ENCODE assay signal across 8 mouse cellular contexts in the genomic region with DNA sequence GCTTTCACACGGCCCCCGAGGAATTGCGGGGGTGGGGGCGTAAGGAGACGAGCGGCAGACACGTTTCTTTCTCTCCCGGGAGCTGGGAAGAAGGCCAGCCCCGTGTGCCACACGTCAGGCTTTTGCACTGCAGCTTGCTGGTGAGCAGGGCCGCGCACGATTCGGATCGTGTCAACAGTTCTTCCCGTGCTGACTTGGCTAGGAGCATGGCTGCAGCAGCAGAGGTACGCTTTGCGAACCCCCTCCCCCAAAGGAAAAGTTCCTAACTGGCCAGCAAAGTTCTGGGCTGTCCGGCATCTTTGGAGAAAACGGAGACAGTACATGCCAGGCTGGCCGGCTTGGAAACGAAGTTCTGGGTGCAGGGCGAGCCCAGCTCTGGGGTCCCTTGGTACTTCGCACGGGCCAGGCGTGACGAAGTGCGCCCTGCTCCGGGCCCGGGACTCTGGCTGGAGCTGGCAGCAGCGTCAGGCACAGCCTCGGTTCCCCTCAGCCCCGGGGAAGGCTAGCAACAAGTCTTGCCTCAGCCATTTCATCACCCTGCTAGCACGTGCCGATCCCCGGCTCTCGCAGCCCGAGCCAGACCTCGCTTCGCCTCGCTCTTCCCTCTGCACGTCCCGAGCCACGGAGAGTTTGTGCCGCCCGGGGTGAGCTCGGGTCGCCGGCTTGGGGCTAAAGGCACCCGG. TPM values are rescaled to one million over a fixed set of nuclear protein-coding genes. Genes with fewer than 3 reads are reported as not detected.
DNase-seq lines count a peak whose midpoint lies in the region; ATAC-seq lines count a peak whose summit lies in the region.

No protein-coding gene starts in this region.

- 0 out of 2 replicates have a peak overlapping the region, but pooled peaks have one; percentile 4 for H3K27ac ChIP-seq in embryonic facial prominence, embryonic 13.5 days
- no peak overlapping the region; the same call in 1 of the 2 replicates for H3K27ac ChIP-seq in kidney, embryonic 14.5 days (ENCODE audit: low read depth, low read length)
- no peak overlapping the region for H3K27ac ChIP-seq in liver, embryonic 13.5 days

- under 1% methylated on average over 50 of the region's 50 CpGs for WGBS in embryonic facial prominence, embryonic 13.5 days
- whole genome bisulfite sequencing in kidney, embryonic 14.5 days = under 1% methylated on average over 50 of the region's 50 CpGs
- WGBS in liver, embryonic 13.5 days (ENCODE audit: insufficient replicate concordance) = under 1% methylated on average over 50 of the region's 50 CpGs

- peak; percentile 30; the same call in 1 of the 2 replicates for ATAC-seq in embryonic facial prominence, embryonic 13.5 days (ENCODE audit: insufficient number of reproducible peaks, insufficient read depth, low FRiP score, low TSS enrichment, low read depth)
- ATAC-seq in kidney, embryonic 14.5 days (ENCODE audit: low FRiP score, low TSS enrichment) = peak; percentile 66
- peak; percentile 43 for ATAC-seq in liver, embryonic 13.5 days (ENCODE audit: low read depth)

- DNase-seq in kidney, adult 18-20 months = peak; percentile 50
- DNase-seq in kidney, adult 9 months = no peak
- DNase-seq in heart, adult 8-10 months (ENCODE audit: low spot score) = peak; percentile 35
- peak; percentile 13 for DNase-seq in liver, embryonic 13.5 days
- peak; percentile 81 for DNase-seq in neural tube, embryonic 10.5 days (ENCODE audit: extremely low spot score, low spot score)
- peak; percentile 38 for DNase-seq in urinary bladder, postnatal 14 days (ENCODE audit: low spot score)

- no peaks in the 10 kb centered on the region for H3K9me3 ChIP-seq in embryonic facial prominence, embryonic 13.5 days
- H3K9me3 ChIP-seq in kidney, embryonic 14.5 days (ENCODE audit: control insufficient read depth, low read length) = no peaks in the 10 kb centered on the region
- H3K9me3 ChIP-seq in liver, embryonic 13.5 days (replicated peaks) = no peaks in the 10 kb centered on the region

- H3K4me2 ChIP-seq in embryonic facial prominence, embryonic 13.5 days = peak overlapping the region; percentile 99
- peak overlapping the region; percentile 97 for H3K4me2 ChIP-seq in kidney, embryonic 14.5 days (replicated peaks; ENCODE audit: low read depth, low read length)
- H3K4me2 ChIP-seq in liver, embryonic 13.5 days = peak overlapping the region; percentile 73

- H3K4me3 ChIP-seq in embryonic facial prominence, embryonic 13.5 days = peak overlapping the region; percentile 58
- peak overlapping the region; percentile 63 for H3K4me3 ChIP-seq in kidney, embryonic 14.5 days (ENCODE audit: low read length)
- peak overlapping the region; percentile 55 for H3K4me3 ChIP-seq in liver, embryonic 13.5 days (replicated peaks)

- H3K27me3 ChIP-seq in embryonic facial prominence, embryonic 13.5 days = peaks cover 83% of the 10 kb centered on the region
- H3K27me3 ChIP-seq in kidney, embryonic 14.5 days (ENCODE audit: control insufficient read depth, insufficient read depth, low read length) = peaks cover 26% of the 10 kb centered on the region
- H3K27me3 ChIP-seq in liver, embryonic 13.5 days = peaks cover 58% of the 10 kb centered on the region

- peaks cover 27% of the 10 kb centered on the region for H3K4me1 ChIP-seq in embryonic facial prominence, embryonic 13.5 days
- H3K4me1 ChIP-seq in kidney, embryonic 14.5 days (ENCODE audit: control insufficient read depth, insufficient read depth, low read length) = peaks cover 17% of the 10 kb centered on the region
- peaks cover 18% of the 10 kb centered on the region for H3K4me1 ChIP-seq in liver, embryonic 13.5 days (replicated peaks)

- H3K9ac ChIP-seq in embryonic facial prominence, embryonic 13.5 days = peak overlapping the region; percentile 62
- peak overlapping the region; percentile 58; the same call in 1 of the 2 replicates for H3K9ac ChIP-seq in kidney, embryonic 14.5 days (ENCODE audit: low read depth, low read length)
- peak overlapping the region; percentile 52 for H3K9ac ChIP-seq in liver, embryonic 13.5 days

- H3K36me3 ChIP-seq in embryonic facial prominence, embryonic 13.5 days = no peaks in the 10 kb centered on the region
- no peaks in the 10 kb centered on the region for H3K36me3 ChIP-seq in kidney, embryonic 14.5 days (ENCODE audit: control insufficient read depth, insufficient read depth, low read length)
- H3K36me3 ChIP-seq in liver, embryonic 13.5 days = no peaks in the 10 kb centered on the region

RNA-seq across cellular contexts. Expression of a gene that starts 0.8 kb away (rescaled TPM):
- 1.2 and 1.4 TPM in 2 replicates for polyA plus RNA-seq in embryonic facial prominence, embryonic 13.5 days (2015; fragmentation: Nextera tagmentation; extraction: Ambion mirVana)
- total RNA-seq in heart, adult 8-10 months (2022) = 10 to 100 TPM; 11.2 to 23.3 (median 17.7) TPM
- 1.3 and 1.6 TPM in 2 replicates for polyA plus RNA-seq in kidney, embryonic 14.5 days (2014; fragmentation: Nextera tagmentation; extraction: Ambion mirVana)
- 0.54 and 0.69 TPM in 2 replicates for polyA plus RNA-seq in liver, embryonic 13.5 days (2015; fragmentation: Nextera tagmentation; extraction: Ambion mirVana)
